Mouse (Mus musculus) liver, postnatal 0 days (tissue): ENCODE measurements at regions not wholly inside any gene's neighbourhood (a gene's known extent, or its start where the extent isn't known, plus 50 kb on each side); places are given as distances from the start of the nearest gene placed in this dataset.

Experiments
- CTCF ChIP-seq: sonication (generic); IDR thresholded peaks from 2 replicates; pipeline ENCODE4 v1.5.1; 2016; ENCODE audit warnings: antibody characterized with exemption, low read depth
- EP300 ChIP-seq: IDR thresholded peaks from 2 replicates; pipeline ENCODE4 v1.6.1; 2016; ENCODE audit warnings: antibody characterized with exemption, low read depth, mild to moderate bottlenecking

- TF ChIP-seq CTCF (no peak), EP300 (no peak)
These were observed 202.7 kb upstream of the A230072I06Rik start for GRCm38 (mm10) chr8:12075943-12076342.
